Mouse (Mus musculus): ENCODE results near the gene Rab9b. TPM values are rescaled to one million over a fixed set of nuclear protein-coding genes. Genes with fewer than 3 reads are reported as not detected.

Rab9b gene
- total RNA-seq (2021): under 1 TPM; 0.12 to 0.66 TPM
- 0.08 and 0.11 TPM in 2 replicates for polyA plus RNA-seq (2012; rRNA removed)
- long read RNA-seq: 0 reads

DNA sequence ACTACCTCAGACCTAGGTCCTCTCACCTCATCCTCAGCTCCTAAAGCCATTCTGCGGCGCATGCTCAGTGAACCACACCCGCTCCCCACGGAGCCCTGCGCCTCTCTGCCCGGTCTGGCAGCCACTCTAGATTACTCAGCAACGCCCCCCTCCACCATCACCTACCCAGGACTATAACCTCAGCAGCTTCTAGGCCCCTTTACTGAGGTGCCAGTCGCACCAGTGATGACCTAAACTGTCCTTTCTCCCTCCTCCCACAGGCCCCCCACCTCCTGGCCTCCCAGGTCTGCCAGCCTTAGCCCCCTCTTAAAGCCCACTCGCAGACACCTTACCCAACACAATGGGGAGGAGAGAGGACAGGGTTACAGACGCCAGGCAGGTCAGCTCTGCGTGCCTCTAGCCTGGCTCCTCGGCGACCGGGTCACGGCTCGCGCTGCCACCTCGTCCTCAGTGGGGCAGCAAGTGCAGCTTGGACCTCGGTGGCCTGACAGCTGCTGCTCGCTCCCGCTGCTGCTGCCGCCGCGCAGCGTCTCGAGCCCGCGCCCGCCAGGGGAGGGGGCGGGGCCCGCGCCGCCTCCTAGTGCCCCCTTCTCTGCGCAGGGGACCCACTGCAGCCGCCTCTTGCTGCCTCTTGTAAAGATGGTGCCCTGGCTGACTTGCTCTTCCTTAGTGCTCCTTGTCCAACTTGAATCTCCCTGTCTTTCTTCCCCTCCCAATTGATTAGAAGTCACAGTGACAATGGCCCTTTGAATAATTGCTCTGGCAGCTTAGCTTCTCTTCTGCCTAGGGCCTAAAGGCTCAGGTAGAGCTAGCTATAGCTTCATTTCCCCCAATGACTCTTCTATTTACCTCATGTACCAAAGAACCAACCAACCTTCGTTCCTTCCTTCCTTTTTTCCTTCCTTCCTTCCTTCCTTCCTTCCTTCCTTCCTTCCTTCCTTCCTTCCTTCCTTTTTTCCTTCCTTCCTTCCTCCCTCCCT, at the start of gene Rab9b:
Gene Rab9b, minus strand, starts transcription at position 695 of the 980 bp plus-strand sequence.
- DNase-seq: peak; percentile 19

DNA sequence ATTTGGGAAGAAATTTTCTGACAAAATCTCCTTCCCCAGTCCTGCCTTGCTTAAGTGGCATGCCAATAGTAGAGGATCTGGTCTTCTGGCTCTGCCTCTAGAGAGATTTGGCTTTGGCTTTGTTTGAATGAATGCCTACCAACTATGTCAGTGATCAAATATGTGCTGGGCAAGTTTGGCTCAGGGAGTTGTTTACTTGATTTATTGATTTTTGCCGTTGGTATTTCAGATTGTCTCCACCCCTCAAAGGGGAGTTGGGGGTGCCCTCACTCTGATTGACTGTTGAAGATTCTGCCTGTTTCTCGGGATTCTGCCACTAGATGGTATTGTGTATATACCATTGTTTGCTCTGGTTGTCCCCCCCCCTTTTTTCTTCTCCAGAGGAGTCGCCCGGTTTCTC, 35.8 kb upstream of the Rab9b start:
- peak; percentile 1 for DNase-seq

DNA sequence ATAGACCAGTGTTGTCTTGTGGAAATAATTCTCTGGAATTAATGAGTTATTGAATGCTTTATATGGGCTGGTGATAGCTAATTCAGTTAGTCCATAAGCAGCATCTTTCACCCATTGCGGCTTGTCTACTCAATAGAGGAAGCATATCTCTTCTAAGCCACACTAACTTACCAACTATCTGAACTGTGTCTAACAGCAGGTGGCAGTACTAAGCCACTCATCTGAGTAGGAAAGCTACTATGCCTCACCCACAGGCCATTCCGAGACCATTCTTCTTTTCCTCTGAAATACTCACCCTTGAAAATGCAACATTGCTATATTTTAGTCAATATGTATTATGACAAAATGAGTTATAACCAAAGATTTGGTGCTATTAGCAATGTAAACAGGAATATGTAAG, 27.2 kb upstream of the Rab9b start:
- DNase-seq: peak; percentile 3

DNA sequence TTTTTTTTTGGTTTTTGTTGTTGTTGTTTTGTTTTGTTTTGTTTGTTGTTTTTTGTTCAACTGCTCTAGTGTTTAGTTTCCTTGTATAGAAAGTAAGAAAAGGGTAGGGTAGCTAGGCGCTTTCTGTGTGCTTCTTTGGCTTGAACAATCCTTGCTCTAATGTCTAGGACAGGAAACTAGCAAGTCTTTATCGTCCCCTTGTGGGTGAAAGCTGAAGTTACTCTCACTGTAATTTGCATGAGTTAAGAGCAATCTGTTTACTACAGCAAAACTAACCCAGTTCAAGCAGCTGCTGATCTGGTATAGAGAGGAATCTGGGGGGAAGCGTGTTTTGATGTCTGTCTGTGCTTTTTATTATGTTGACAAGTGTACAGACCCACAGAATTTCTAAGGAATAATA, 18.3 kb downstream of the Rab9b start:
- DNase-seq: no peak

DNA sequence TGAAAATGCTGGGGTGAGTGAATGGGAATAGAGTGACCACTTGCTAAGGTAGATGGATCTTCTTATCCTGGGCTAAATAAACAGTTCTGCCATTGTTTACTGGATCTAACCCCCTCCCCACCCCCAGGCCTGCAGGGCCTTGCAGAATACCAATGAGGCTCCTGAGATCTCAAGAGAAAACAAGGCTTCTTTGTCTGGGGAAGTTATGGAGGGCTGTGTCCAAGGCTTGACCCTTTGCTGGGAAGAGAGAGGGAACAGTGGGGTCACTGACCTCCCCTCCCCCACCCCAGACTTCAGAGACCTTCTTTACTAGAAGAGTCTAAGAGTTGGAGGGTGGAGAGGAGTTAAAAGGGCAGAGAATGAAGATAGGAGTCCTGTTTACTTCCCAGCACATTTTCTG, 39.9 kb downstream of the Rab9b start:
- no peak for DNase-seq

DNA sequence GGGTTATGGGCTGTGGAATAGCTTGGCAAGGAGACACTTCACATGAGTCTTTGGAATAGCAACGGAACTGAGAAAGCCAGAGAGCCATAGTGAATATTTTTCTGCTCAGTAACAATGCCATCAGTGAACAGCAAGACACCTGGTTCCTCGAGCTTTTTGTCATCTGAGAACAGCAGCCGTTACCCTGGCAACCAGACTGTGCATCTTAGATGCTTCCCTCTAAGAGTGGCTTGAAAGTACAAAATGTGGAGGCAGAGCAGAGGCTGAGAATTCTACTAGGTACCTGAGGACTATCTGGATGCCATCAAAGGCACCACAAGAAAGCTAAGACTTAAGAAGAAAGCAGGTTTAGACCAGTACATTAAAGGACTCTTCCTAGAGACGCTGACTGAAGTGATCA, 43.5 kb downstream of the Rab9b start:
- DNase-seq: no peak

DNA sequence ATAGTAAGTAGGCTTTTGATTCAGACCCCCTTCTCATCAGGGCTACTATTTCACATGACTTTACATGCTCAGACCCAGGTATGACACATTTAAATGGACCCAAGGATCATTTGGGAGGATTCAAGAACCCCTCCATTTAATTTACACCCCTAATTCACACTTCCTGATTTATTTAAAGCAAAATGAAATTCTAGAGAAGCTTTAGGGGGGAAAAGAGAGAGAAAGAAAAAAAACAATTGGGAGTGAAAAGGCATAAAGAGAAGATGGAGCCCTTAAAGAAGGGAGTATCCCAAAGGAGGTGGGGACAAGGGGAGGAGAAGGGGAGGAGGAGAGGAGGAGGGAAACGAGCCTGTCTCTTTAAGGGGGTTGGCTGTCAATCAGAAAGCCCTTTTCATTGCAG, 46.2 kb downstream of the Rab9b start, which contains the start of gene Plp1:
Gene Plp1, plus strand, starts transcription at position 301 of the 400 bp plus-strand sequence.
- no peak for DNase-seq

DNA sequence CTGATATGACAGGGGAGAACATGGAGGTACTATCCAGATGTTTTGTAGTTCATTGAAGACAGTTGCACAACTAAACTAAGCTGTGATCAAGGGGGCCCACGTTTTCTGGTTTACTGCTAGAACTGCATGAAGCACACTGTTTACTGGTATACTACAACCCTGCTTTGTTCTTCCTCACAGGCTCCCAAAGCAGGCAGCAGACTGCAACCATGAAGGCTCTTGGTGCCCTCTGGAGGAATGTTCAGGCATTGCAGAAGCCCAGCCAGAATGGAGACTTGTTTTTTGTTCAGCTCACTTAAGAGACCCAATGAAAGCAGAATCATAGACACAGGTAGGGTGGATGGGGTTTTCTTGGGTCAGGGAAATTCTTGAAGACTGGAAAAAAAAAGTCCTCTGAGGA, 48.3 kb downstream of the Rab9b start:
- DNase-seq: peak; percentile 60

DNA sequence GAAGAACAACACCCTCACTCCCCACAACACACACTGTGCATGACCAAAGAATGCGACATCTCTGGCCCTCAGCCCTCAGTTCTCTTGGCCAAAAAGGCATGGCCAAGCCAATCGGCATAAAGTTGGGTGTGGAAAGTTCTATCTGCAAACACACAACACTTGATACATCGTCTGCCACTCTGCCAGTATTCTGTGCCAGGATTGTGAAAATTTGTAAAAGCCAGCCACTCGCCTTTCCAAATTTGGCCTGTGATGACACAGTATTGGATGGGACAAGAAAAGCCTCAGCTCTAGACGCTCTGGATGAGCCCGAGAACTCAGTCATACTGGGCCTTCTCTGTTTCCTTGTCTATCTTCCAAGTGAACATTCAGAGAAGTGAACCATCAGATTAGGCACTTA, 48.8 kb downstream of the Rab9b start:
- peak; percentile 11 for DNase-seq

Other genes starting within 250 kb of the Rab9b start
- 10 to 100 TPM; 10.3 to 11.8 TPM for gene Tceal1, start 160.8 kb downstream of the Rab9b start, total RNA-seq (2021)
- gene Tceal1, start 160.8 kb downstream of the Rab9b start, polyA plus RNA-seq (2012; rRNA removed): 0.81 and 1.1 TPM in 2 replicates
- 100 to 1,000 TPM; 323 to 342 TPM for gene Morf4l2, start 125.1 kb downstream of the Rab9b start, total RNA-seq (2021)
- gene Morf4l2, start 125.1 kb downstream of the Rab9b start, polyA plus RNA-seq (2012; rRNA removed): 10.3 and 10.5 TPM in 2 replicates
- under 1 TPM; 0.14 TPM for gene Glra4, start 88.6 kb downstream of the Rab9b start, total RNA-seq (2021)
- gene Glra4, start 88.6 kb downstream of the Rab9b start, polyA plus RNA-seq (2012; rRNA removed): not detected in 2 replicates
- 1 to 10 TPM; 3.6 to 4.0 TPM for gene Plp1, start 46.1 kb downstream of the Rab9b start, total RNA-seq (2021)
- 3.0 and 4.6 TPM in 2 replicates for gene Plp1, start 46.1 kb downstream of the Rab9b start, polyA plus RNA-seq (2012; rRNA removed)
- not detected for gene H2bfm, start 58.6 kb upstream of the Rab9b start, total RNA-seq (2021)
- not detected in 2 replicates for gene H2bfm, start 58.6 kb upstream of the Rab9b start, polyA plus RNA-seq (2012; rRNA removed)
- gene Tmsb15b2, start 106.7 kb upstream of the Rab9b start, total RNA-seq (2021): 10 to 100 TPM; 15.2 to 22.7 TPM
- not detected in 2 replicates for gene Tmsb15b2, start 106.7 kb upstream of the Rab9b start, polyA plus RNA-seq (2012; rRNA removed)
- gene Tmsb15l, start 108.1 kb upstream of the Rab9b start, total RNA-seq (2021): 1 to 10 TPM in 1 of 2 experiments, under 1 TPM in 1; 0.52 to 2.4 TPM
- 0.23 and 0.65 TPM in 2 replicates for gene Tmsb15l, start 108.1 kb upstream of the Rab9b start, polyA plus RNA-seq (2012; rRNA removed)
- gene Tmsb15b1, start 108.1 kb upstream of the Rab9b start, total RNA-seq (2021): 1 to 10 TPM in 1 of 2 experiments, under 1 TPM in 1; 0.89 to 7.3 TPM
- gene Tmsb15b1, start 108.1 kb upstream of the Rab9b start, polyA plus RNA-seq (2012; rRNA removed): not detected in 2 replicates
- 10 to 100 TPM in 1 of 2 experiments, 1 to 10 TPM in 1; 8.9 to 16.9 TPM for gene Zcchc18, start 124.4 kb upstream of the Rab9b start, total RNA-seq (2021)
- gene Zcchc18, start 124.4 kb upstream of the Rab9b start, polyA plus RNA-seq (2012; rRNA removed): 1.7 and 2.8 TPM in 2 replicates
- 1 to 10 TPM; 5.7 to 6.1 TPM for gene Slc25a53, start 169.5 kb upstream of the Rab9b start, total RNA-seq (2021)
- gene Slc25a53, start 169.5 kb upstream of the Rab9b start, polyA plus RNA-seq (2012; rRNA removed): 1.1 and 1.3 TPM in 2 replicates
- gene Fam199x, start 180.8 kb upstream of the Rab9b start, total RNA-seq (2021): 1 to 10 TPM; 4.6 to 6.5 TPM
- 0.55 and 0.58 TPM in 2 replicates for gene Fam199x, start 180.8 kb upstream of the Rab9b start, polyA plus RNA-seq (2012; rRNA removed)